Mouse (Mus musculus): ENCODE data around the gene Kif6. TPM values are rescaled to one million over a fixed set of nuclear protein-coding genes. Genes with fewer than 3 reads are reported as not detected.

Gene Kif6
- total RNA-seq, 1 experiment from 2014 or later = 1.3 TPM

DNA sequence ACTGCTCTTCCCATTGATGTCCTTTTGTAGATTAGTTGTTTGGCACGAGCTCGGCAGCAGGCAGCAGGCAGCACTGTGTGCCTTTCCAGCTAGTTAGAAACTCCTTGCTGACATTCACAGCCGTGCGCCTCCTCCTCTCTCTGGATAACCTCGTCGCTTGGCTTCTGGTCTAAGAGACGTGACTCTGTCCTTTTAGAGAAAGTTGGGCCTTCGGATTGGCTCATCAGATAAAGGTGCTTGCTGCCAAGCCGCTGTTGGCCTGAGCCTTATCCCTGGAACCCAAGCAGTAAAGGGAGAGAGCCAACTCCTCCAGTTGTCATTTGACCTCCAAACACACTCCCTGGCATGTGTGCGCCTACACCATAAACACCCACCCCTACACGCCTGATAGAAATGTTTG, 123.4 kb downstream of the Kif6 start:
- peak; percentile 5 for DNase-seq

DNA sequence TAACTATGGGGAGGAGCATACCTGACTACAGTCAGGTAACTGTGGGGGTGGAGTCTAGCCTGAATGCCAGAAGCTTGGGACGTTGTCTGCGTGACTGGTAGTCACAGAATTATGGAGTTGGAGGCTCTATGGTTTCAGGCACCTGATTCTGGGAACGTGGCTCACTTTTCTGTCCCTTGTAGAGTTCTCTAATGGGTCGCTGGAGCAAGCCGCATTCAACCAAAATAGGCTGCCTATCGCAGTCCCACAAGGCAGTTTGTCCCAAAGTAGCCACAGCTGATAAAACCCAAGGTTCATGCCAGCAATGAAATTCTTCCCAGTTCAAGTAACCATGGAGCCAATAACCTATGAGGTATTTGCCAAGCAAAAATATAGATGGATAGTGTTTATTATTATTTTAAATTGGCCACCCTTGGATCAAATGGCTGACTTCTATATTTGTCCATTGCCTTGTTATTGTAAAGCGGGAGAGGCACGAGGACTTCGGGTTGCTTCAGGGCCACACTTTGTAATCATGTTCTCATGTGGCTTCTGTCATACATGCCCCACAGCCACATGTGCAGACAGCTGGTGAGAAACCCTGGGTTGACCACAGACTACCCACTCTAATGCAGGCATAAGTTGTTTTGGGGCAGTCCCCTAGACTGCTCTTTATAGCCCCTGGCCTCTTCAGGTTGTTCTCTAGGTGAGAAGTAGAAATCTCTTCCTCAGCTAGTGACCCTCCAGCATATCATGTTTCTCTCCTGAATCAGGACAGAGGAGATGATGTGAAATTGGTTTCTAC, 125.2 kb downstream of the Kif6 start:
- no peak for DNase-seq

DNA sequence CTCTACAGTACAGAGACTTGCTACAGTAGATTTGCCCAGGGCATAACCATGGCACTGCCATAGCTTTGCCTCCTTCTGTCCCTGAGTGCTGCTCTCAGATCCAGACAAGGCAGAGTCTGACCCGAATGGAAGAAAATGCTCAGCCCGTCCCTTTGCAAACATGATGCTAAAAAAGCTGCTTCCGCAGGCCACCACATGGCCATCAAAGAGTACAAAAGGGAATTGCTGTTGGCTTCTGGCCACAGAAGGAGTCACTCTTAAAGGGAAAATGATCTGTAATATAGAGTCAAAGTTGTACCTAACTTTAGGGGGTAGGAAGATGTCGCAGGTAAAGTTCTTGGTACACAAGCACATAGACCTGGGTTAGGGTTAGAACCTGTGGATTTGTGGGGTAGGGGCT, 126.2 kb downstream of the Kif6 start:
- no peak for DNase-seq

DNA sequence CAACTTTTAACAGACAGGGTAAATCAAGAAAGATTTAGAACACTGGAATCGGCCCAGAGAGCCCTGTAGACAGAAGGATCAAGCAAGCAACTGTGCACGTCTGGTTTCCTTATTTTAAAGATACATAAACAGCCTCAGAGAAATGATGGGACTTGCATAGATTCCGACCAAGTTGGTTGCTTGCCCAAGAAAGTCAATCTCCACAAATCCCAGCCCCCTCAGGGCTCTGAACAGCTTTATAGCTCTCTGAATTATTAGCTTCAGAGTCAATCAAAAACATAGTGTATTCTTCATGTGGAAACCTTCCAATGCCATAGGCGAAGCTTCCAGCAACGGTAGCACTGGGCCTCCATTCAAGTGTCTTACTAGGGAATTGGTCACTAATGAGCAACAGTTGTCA, 127.0 kb downstream of the Kif6 start:
- DNase-seq = no peak

DNA sequence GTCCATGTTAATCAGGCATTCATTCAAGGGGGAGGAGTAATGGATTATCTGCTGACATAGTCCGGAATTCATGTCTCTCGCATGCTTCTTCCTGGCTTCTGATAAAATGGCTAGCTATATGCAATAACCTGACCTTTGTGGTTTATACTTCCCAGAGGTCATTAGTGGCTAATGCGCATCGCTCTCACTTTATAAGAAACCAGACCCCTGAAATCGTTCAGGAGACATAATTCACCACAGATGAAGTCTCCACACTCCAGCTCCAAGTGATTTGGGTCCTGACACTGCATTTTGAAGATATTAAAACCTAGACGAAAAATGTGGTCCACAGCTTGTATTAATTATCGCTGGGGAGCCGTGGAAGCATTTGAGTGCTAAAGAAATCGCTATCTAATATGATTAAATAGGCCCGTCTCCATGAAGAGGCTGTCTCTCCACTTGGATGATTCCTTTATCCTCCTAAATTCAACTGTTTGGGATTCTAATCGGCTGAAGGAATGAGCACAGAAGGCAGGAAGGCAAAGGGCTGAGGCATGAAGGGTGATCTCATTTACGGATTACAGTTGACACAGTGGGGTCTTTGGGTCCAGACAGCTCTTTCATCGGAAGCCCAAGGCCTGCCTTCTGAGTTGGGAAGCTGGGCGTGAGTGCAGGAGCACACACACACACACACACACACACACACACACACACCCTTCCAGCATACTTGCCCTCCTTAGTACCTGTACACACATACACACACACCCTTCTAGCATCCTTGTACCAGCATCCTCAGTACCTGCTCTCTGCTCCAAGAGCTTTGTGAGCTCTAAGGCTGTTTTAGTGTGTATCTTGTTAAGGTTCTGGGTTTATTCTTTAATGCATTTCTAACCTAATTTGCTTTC, 128.9 kb downstream of the Kif6 start:
- no peak for DNase-seq

DNA sequence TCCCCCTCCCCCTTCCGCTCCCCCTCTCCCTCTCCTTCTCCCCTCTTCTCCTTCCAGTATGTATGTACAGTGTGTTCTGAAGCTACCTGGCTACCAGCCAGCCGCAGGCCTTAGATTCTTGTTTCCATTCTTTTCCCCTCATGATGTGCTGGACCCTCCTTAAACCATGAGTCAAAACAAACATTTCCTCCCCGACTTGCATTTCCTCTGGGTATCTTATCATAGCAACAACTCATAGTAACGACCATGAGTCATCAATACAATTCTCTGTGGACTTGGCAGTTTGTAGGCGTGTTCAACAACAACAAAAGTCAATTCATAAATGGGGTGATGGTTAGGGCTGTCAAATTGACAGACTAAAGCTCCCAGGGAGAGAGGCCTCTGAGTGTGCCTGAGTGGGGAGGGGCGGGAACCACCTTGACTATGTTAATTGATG, 136.0 kb downstream of the Kif6 start:
- DNase-seq = no peak

DNA sequence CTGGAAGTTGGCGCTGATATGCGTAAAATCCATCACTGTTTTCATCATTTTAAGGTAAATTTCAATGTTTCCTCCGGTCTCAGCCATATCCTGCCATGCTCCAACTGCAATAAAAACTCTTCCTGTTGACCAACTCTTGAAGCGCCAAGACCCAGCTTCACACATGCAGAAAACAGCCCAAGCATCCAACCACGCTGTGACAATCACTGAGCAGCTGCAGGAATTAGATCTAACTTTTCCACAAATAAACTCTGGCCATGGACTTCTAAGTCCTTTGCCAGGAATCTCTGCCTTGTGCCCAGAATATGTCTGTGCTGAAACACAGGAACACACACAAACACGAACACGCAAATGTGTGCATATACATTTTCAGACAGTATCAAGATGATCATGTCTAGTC, 138.9 kb downstream of the Kif6 start:
- DNase-seq = no peak

DNA sequence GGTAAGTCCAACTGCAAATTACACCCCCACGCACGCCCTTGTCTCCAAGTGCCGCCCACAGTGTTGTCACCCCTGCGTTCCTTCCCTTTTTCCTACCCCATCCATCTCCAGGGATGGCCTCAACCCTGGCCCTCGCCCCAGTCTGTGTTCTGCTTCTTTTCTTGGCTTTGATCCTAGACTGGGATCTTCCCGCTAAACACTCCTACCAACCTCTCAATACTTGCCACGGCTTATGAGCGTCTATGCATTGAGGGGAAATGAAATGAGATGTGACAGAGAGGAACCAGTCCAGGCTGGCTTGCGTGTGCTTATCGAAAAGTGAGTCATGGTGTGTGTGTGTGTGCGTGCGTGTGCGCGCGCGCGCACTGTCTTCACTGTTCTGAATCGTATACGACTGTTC, 141.9 kb downstream of the Kif6 start:
- no peak for DNase-seq

DNA sequence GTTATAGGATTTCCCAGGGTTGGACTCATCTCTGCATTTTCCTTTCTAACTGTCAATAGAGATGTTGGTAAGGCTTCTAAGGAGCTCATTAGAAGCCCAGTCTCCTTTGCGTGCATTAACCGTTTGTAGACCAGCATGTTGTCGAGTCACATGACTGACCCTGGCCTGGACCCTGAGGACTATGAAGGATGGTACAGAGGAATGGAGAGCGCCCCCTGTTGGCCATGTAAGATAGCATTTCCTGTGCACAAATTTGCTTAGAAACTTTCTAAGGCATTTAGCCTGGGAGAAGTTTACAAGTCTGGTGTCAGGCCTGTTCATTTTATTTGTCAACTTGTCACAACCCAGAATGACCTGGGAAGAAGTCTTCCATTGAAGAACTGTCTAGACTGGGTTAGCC, 144.1 kb downstream of the Kif6 start:
- no peak for DNase-seq

DNA sequence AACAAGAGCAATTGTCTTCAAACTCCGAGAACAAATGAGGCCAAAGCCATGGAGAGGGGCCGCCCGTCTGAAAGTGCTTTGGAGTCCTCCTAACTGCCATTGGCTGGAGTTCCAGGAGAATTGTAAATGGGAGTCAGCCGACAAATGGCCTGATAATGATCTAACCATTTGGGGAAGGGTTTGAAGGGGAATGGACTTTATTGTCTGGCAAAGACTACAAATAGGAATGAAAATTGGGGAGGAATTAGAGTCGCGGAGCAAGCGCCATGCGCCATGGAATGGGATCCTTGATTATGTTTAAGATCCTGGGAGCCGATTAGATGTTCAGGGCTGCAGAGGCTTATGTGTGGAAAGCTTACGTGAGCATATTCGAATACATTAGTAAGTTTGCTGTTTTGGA, 146.3 kb downstream of the Kif6 start:
- DNase-seq = no peak

DNA sequence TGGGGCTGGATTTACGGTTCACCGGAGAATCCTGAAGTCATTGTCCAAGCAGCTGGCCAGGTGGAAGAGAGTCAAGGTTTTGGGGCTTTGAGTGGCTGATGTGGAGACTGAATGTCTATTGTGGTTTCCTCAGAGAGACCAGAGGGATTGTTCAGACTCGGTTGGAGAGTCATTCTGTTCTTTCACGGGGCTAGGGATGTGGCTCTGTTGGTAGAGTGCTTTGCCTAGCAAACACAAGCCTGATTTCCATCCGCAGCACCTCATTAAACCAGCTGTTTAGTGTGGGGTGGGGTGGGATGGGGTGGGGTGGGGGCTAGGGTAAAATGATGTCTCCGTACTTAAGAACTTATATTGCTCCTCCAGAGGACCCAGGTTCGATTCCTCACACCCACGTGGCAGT, 146.9 kb downstream of the Kif6 start:
- DNase-seq = no peak

DNA sequence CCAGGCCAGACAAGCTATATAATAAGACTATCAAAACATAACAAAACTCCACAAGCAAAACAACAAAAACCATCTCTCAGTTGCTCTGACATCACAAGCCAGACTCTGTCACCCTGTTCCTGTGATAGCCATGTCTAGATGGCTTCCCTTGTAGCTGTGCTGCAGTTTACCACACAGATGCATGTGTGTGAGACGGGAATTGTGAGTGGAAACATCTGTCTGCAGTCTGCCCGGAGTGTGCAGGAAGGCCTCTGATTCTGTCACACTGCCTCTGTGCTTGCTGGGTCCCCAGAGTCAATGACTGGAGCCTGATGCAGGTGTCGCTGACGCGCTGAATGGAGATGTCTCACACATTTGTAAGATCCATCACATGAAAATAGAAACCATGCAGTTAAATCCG, 150.0 kb downstream of the Kif6 start:
- DNase-seq = no peak

DNA sequence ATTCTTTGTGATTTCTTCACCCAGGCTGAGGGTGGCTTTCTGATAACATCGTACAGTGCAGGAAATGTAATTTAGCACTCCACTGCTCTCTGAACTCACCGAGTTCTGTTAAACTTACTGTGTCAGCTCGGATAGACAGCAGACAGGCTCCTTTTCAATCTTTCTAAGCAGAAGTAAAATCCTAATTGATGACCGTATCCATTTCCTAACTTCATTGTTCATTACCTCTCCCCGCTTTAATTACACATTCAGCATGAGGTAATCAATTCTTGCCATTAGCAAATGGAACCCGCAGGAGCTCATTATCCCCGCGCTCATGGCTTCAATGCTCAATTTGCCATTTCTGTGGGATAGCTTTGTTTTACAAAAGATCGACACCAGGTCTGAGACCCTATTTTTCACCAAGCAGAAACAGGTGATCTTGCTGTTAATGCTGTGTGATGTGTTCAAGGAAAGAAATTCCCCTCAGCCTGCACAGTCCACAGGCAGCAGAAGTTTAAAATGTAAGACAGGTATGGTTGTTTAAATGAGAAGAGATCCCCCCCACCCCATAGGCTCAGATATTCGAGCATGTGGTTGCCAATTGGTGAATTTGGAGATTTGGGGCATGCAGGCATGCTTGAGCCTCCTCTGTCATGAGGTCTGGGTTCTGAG, 152.9 kb downstream of the Kif6 start:
- DNase-seq = no peak

DNA sequence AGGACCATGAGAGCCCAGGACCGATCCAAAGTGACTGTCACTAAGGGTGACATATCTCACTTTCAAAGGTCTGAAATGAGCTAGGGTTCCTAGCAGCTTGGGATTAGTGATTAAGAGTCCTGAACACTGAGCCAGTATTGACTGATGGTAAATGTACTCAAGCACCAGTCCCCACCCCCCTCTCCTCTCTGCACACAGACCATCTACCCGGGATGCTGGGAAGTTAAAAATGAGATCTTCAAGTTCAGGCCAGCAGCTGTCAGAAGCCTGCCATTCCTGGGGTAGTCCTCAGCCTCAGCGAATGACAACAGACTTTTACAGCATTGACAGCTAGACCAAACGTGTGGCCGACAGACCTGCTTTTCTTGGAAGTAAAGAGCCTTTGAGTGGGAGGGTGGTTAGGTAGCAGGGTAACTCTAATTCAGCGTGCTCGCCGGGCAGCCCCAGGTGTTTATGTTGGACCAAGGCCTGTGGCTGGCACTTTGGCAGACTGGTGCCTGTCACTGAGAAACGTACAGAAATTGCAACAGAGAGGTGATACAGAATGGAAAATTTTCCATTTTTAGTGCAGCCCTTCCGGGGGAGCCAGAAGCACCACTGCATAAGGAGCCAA, 156.9 kb downstream of the Kif6 start:
- no peak for DNase-seq

DNA sequence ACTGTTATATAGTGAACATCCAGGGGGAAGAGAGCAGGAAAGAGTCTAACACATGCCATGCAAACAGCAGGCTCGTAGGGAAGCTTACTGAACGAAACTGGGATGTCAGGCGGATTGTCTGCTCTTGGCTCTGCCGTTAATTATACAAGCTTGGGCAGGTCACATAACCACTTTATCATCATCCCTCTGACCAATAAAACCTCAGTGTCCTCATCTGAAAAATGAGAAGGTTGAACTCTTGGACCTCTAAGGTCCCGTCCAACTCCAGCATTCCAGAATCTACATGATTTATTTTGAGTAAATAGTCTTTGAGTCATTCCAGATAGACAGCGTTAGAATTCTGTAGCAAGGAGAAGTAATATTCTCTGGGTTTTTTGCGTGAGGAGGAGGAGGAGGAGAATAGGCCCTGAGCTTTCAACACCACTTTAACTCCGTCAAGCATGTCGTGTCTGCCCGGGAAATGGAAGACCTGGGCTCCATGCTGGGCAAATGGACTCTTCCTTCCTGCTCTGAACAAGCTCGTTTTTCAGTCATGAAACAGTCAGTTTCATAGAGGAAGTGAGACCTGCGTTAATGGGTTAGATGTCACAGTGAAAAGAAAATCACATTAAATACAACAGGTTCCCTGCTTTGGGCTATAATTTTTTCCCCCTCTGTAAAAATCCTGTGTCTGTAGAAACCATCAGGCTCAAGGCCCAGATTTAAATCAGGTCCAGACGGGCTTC, 162.3 kb downstream of the Kif6 start:
- DNase-seq = no peak

DNA sequence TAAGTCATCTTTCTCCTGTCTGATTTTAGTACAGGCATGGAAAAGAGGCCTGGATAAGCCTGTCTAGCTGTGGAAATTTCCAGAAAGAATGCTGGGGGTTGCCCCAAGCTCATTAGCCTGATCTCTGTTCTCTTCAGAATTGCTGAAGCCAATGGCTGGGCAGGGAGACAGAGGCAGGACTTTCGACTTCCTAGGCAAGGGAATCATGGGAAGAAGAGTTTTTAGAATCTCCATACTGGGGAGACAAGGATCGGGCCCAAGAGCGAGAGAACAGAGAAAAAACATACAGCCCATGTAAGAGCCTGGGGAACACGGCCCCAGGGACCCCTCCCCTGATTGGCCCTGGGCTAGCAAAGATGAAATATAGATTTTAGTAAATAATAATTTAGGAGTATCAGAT, 164.1 kb downstream of the Kif6 start:
- DNase-seq = no peak

DNA sequence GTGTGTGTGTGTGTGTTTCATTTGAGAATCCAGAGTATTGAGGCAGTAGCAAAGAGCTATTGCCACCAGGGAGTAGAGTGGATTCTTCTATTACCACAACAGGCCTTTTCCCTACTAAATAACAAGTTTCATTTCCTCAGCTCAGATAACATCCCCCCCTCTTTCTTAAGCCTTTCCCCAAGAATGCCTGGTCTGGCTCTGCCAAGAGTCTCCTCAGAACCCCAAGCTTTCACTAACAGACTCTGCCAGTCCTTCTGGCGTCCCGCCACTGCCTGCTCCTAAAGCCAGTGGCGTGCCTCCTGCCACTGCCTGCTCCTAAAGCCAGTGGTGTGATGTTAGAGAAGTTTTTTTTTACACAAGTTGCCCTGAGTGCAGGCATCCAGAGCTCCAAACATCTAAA, 164.6 kb downstream of the Kif6 start:
- peak; percentile 57 for DNase-seq

DNA sequence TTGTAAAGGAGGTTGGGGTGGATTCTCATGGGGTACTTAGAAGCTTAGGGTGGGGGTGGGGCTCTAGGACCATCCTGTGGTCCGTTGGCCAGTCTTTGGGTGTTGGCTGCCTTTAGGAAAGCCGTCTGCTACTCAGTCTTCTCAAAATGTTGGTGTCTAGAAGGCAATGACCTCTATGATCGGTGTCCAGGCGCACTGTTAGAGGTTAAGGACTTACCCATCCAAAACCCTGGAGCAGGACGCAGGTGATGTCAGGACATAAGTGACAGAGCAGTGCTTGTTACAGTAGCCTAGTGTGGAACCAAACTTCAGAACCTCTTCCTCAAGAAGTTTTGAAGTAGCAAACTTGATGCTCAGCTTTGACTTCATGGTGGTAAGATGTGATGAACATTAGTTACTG, 170.9 kb downstream of the Kif6 start:
- DNase-seq = no peak

DNA sequence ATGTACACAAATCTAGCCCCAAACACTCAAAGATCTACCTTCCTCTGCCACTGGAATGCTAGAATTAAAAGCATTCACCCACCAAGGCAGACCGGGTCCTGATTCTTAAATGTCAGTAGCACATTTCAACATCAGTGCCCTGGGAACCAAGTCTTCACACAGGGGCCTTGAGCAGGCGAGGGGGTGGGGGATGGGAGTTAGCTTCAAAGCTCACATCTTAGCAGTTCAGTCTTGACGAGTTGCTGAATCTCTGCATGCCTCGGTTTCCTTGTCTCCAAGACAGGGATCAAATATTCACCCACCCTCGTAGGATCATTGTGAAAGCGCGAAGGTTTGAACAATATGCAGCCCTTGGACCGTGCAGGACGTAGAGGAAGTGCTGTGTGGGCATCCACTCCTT, 172.4 kb downstream of the Kif6 start:
- DNase-seq = no peak

DNA sequence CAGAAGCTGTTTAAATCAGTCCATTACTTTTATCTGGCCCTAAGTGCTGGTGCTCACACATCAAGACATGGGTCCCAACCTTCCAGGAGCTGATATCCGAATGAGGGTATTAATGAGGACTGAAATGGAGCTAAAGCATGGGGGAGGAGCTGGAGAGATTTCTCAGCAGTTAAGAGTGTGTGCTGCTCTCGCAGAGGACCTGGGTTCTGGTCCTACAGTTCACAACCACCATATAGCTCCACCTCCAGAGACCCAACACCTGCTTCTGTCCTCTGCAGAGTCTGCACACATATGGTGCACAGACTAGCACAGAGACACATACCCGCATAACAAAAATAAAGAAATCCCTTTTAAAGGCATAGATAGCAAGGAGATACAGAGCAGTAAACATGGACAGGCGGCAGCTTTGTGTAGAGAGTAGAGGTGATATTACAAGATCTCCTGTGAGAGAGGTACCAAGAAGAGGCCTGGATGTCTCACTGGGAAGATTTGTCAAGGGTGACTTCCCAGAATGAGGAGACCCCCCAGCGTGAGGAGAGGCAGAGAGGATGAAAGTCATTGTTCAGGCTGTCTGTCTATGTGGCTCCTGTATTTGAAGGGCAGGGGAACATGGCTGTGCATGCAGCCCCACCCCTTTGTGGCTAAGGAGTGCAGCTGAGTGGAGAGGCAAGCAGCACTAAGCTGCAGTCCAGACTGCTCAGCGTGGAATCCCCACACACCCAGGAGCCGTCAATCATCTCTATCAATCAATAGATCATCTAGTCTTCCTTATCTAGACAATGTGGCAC, 173.4 kb downstream of the Kif6 start:
- no peak for DNase-seq

DNA sequence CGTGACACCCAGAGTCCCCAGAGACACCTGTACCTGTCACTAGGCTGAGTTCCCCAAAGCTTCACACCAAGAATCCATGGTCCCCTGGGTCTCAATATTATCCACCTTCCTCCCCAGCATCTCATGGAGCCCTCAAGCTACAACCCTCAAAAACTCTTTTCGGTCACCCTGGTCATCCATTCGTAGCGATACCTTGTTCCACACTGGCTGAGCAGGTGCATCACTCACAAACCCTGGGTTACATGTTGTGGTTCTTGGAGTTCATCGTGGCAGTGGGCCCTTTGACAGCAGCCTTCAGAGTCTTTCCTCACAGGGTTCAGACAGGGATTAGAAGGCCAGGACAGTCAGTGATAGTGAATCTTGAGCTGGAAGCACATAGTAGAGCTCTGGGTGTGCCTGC, 176.6 kb downstream of the Kif6 start:
- no peak for DNase-seq

Data from adrenal gland, postnatal 25 days (tissue).